Mouse (Mus musculus) liver, postnatal 0 days (tissue): Measurements from ENCODE around the gene Cntn1. TPM values are rescaled to one million over a fixed set of nuclear protein-coding genes. Genes with fewer than 3 reads are reported as not detected.

ENCODE experiments used
- ATAC-seq: fragments of 200-750 bp; cut with Nextera tagmentation; 2 replicates; pipeline ENCODE4 v1.8.0; 2017; ENCODE audit warnings: mild to moderate bottlenecking, moderate library complexity
- DNase-seq: peaks from one replicate; pipeline ENCODE4 v3.0.0-alpha.2; 2016
- H3K27ac ChIP-seq: fragments of 300-500 bp; sonication (generic); 2 replicates; pipeline ENCODE4 v1.5.1; 2014; ENCODE audit warnings: antibody characterized with exemption, moderate library complexity, mild to moderate bottlenecking, low read depth
- H3K27me3 ChIP-seq: fragments of 300-500 bp; sonication (generic); 2 replicates; pipeline ENCODE4 v1.6.1; 2014; ENCODE audit warnings: low read length, control low read depth, mixed read lengths; ENCODE audit not compliant: insufficient read depth
- H3K36me3 ChIP-seq: fragments of 300-500 bp; sonication (generic); replicated peaks from 2 replicates; pipeline ENCODE4 v1.6.1; 2014; ENCODE audit warnings: mild to moderate bottlenecking, control low read depth, low read length, moderate library complexity, mixed read lengths; ENCODE audit not compliant: insufficient read depth
- H3K4me1 ChIP-seq: fragments of 300-500 bp; sonication (generic); 2 replicates; pipeline ENCODE4 v1.6.1; 2014; ENCODE audit warnings: antibody characterized with exemption, mild to moderate bottlenecking, control low read depth; ENCODE audit not compliant: insufficient read depth
- H3K4me2 ChIP-seq: fragments of 300-500 bp; sonication (generic); 2 replicates; pipeline ENCODE4 v1.6.1; 2014; ENCODE audit warnings: low read depth, mild to moderate bottlenecking, low read length, moderate library complexity, mixed read lengths
- H3K4me3 ChIP-seq: fragments of 300-500 bp; sonication (generic); 2 replicates; pipeline ENCODE4 v1.5.1; 2014; ENCODE audit warnings: low read depth, low read length
- H3K9ac ChIP-seq: fragments of 300-500 bp; sonication (generic); replicated peaks from 2 replicates; pipeline ENCODE4 v1.6.1; 2014; ENCODE audit warnings: mild to moderate bottlenecking, moderate library complexity
- H3K9me3 ChIP-seq: fragments of 300-500 bp; sonication (generic); 2 replicates; pipeline ENCODE4 v1.6.1; 2016; ENCODE audit warnings: mild to moderate bottlenecking, control low read depth, low read length, mixed read lengths
- CTCF ChIP-seq: sonication (generic); IDR thresholded peaks from 2 replicates; pipeline ENCODE4 v1.5.1; 2016; ENCODE audit warnings: antibody characterized with exemption, low read depth
- EP300 ChIP-seq: IDR thresholded peaks from 2 replicates; pipeline ENCODE4 v1.6.1; 2016; ENCODE audit warnings: antibody characterized with exemption, low read depth, mild to moderate bottlenecking
- WGBS: fragments of 180-500 bp; shearing (Covaris S2); extraction: QIAGEN DNeasy Blood & Tissue Kit; methylation state at CpG from one replicate; pipeline ENCODE4 v1.1.7; 2014; ENCODE audit not compliant: insufficient replicate concordance; 5-methylcytosine and 5-hydroxymethylcytosine counted together
- polyA plus RNA-seq: library from polyadenylated mRNA; unstranded; fragments of >200 nt; fragmentation: Nextera tagmentation; extraction: Ambion mirVana; gene quantifications from 2 replicates; pipeline ENCODE4 v1.2.1, GENCODE M21; 2015

Gene Cntn1
- polyA plus RNA-seq, 1 experiment from 2014 or later, result not detected

DNA sequence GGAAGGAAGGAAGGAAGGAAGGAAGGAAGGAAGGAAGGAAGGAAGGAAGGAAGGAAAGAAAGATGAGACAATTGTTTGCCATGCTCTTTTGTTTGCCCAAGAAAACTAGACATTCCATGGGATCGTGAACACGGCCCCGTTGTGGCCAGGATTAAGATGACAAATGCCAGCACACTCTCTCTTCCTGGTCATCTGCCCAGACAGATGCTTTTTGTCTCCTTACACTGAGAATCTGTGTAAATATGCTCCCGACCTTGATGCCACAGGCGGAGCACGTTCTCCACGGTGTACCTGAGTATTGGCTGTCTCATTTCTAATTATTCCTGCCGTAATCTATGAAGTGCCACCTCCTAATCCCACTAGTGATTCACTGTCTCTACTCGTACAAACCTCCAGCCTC lies 51.0 kb downstream of the Cntn1 start:
- Histone ChIP-seq H3K27me3 (no peaks in the 10 kb centered on the region), H3K4me1 (no peaks in the 10 kb centered on the region), H3K4me3 (no peak overlapping the region), H3K27ac (no peak overlapping the region), H3K4me2 (no peak overlapping the region), H3K36me3 (no peaks in the 10 kb centered on the region), H3K9ac (no peak overlapping the region), H3K9me3 (no peaks in the 10 kb centered on the region)
- WGBS, result 79% methylated on average over 9 of the region's 9 CpGs
- ATAC-seq (no peak), DNase-seq (no peak)
- TF ChIP-seq CTCF (no peak), EP300 (no peak)

DNA sequence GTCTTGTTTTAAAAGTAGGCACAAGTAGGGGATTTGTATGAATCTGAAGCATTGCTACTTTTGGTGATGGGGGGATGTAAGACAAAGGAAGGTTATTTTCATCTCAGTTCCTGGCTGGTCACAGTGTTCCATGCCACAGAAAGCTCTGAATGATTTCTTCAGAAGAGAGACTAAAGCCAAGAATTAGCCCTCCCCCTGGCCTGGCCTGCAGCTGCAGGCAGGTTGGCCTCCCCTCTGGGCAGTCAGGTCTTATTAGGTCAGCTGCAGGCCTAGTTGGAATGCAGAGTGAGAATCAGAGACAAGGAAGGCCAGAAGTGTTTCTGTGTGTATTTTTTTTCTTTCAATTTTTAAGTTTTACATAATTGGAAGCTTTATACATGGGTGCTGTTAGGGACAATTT lies 61.5 kb downstream of the Cntn1 start:
- Histone ChIP-seq H3K9ac (no peak overlapping the region), H3K36me3 (no peaks in the 10 kb centered on the region), H3K9me3 (no peaks in the 10 kb centered on the region), H3K4me3 (no peak overlapping the region), H3K27ac (no peak overlapping the region), H3K4me2 (no peak overlapping the region), H3K27me3 (no peaks in the 10 kb centered on the region), H3K4me1 (no peaks in the 10 kb centered on the region)
- DNase-seq, result no peak
- no peak for TF ChIP-seq EP300
- no peak for TF ChIP-seq CTCF
- ATAC-seq, result no peak

DNA sequence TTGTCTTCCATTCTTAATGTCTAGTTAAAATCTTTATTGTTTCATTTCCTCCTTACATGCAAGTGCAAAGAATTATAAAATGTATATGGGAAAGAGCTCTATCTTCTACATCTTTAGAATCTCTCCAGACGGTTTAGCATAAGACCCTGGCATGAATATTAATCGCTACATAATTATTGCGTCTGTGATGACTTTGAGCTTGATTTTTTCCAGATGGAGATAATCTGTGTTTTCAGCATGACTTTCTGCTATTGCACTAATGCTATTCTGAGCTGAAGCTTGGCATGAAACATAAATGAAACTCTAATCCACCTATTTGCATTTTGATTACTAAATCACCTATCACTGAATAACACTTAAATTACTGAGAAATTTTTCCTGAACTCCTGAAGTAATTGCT lies 82.0 kb downstream of the Cntn1 start:
- H3K9me3 ChIP-seq, result no peaks in the 10 kb centered on the region
- no peak overlapping the region for H3K4me2 ChIP-seq
- no peaks in the 10 kb centered on the region for H3K27me3 ChIP-seq
- no peak for TF ChIP-seq EP300
- TF ChIP-seq CTCF, result no peak
- H3K4me1 ChIP-seq, result no peaks in the 10 kb centered on the region
- H3K4me3 ChIP-seq, result no peak overlapping the region
- DNase-seq (no peak), ATAC-seq (no peak)
- H3K9ac ChIP-seq, result no peak overlapping the region
- no peaks in the 10 kb centered on the region for H3K36me3 ChIP-seq
- WGBS, result 79% methylated on average over 3 of the region's 3 CpGs
- H3K27ac ChIP-seq, result no peak overlapping the region

DNA sequence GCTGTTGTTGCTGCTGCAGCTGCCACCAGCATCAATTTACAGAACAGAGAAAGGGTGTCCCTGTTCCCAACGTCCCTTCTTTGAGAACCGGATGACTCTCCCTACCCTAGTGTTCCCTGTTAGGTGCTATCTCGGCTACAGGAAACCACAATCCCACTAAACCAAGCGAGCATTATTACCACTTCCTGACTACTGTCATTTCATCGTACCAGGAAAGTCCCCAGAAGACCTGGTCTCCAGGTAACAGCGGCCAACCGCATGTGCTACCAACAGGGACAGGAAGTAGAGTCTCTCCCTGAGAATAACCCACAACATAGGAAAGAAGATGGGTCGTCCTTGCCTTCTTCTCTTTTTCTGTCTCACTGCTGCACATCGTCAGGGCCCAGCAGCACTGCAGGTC lies 83.3 kb downstream of the Cntn1 start:
- H3K36me3 ChIP-seq, result no peaks in the 10 kb centered on the region
- no peak for DNase-seq
- no peak overlapping the region for H3K4me3 ChIP-seq
- ATAC-seq, result no peak
- no peaks in the 10 kb centered on the region for H3K4me1 ChIP-seq
- no peak for TF ChIP-seq CTCF
- no peak for TF ChIP-seq EP300
- no peak overlapping the region for H3K9ac ChIP-seq
- no peak overlapping the region for H3K27ac ChIP-seq
- no peak overlapping the region for H3K4me2 ChIP-seq
- H3K9me3 ChIP-seq, result no peaks in the 10 kb centered on the region
- H3K27me3 ChIP-seq, result no peaks in the 10 kb centered on the region
- WGBS, result 24% methylated on average over 9 of the region's 9 CpGs

DNA sequence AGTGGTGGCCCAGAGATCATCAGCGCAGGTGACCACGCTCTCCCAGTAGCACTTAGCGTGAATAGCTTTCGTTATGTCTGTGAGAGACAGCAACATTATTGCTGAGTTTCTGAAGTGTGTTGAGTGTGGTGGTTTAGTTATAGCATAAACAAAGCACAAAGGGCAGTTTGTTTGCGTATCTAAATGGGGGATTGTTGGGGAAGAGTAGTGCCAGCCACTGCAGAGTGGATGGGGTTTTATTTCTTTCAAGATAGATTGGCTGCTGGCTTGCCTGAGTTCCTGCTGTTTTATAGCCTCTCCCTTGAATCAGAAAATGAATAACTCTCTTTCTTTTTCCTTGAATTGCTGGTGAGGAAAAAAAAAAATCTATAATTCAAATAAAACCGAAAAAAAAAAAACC lies 86.1 kb downstream of the Cntn1 start:
- DNase-seq, result no peak
- H3K4me2 ChIP-seq, result no peak overlapping the region
- H3K27me3 ChIP-seq, result no peaks in the 10 kb centered on the region
- no peak for ATAC-seq
- 77% methylated on average over 6 of the region's 6 CpGs for WGBS
- no peak overlapping the region for H3K27ac ChIP-seq
- no peak overlapping the region for H3K4me3 ChIP-seq
- H3K36me3 ChIP-seq, result no peaks in the 10 kb centered on the region
- no peak for TF ChIP-seq EP300
- no peak for TF ChIP-seq CTCF
- no peaks in the 10 kb centered on the region for H3K9me3 ChIP-seq
- H3K9ac ChIP-seq, result no peak overlapping the region
- no peaks in the 10 kb centered on the region for H3K4me1 ChIP-seq

DNA sequence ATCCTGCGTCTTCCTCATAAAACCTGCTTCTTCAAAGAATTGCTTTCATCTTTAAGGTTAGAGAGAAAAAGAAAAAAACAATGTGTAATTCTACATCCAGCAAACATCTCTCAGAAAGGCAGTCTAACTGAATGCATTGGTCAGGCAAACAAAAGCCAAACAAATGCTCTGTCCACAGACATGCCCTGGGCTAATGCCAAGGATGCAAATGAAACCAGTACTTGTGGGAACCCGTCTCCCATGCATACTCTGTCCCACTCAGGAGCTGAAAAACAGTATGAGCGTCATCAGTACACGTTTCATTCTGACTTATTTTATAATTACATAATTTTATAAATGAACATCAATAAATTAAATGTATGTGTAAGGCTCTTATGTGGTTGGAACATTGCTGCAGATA lies 91.0 kb downstream of the Cntn1 start:
- Histone ChIP-seq H3K36me3 (no peaks in the 10 kb centered on the region), H3K9me3 (0 out of 2 replicates have a peak, but pooled peaks cover 2% of the 10 kb centered on the region), H3K9ac (no peak overlapping the region), H3K4me3 (no peak overlapping the region), H3K4me2 (no peak overlapping the region), H3K4me1 (no peaks in the 10 kb centered on the region), H3K27ac (no peak overlapping the region), H3K27me3 (no peaks in the 10 kb centered on the region)
- 69% methylated on average over 4 of the region's 4 CpGs for WGBS
- TF ChIP-seq EP300, result no peak
- TF ChIP-seq CTCF, result no peak
- ATAC-seq (no peak), DNase-seq (no peak)

DNA sequence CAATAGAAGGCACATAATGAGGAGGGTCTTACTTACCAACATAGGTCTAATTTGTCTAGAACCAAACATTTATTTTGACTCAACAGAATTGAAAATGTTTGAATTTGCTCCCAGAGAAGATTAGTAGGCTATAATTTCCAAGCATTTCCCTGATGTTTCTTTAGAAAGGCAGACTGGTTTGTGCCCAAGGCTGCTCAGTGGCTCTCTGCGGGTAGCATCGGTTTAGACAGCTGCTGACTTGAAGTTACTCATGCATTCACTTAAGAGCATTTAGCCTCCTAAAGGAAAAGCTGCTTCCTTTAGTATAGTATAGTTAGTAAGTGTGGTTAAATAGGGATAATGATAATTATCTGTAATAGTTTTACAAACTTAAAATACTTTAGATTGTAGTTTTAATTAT lies 104.0 kb downstream of the Cntn1 start:
- ATAC-seq (no peak), DNase-seq (no peak)
- 87% methylated on average over 2 of the region's 2 CpGs for WGBS
- Histone ChIP-seq H3K4me3 (no peak overlapping the region), H3K9ac (no peak overlapping the region), H3K27me3 (no peaks in the 10 kb centered on the region), H3K4me1 (no peaks in the 10 kb centered on the region), H3K27ac (no peak overlapping the region), H3K36me3 (no peaks in the 10 kb centered on the region), H3K4me2 (no peak overlapping the region), H3K9me3 (no peaks in the 10 kb centered on the region)
- TF ChIP-seq EP300 (no peak), CTCF (no peak)
